Mouse (Mus musculus): Measurements from ENCODE around the gene Tspyl3.

DNA sequence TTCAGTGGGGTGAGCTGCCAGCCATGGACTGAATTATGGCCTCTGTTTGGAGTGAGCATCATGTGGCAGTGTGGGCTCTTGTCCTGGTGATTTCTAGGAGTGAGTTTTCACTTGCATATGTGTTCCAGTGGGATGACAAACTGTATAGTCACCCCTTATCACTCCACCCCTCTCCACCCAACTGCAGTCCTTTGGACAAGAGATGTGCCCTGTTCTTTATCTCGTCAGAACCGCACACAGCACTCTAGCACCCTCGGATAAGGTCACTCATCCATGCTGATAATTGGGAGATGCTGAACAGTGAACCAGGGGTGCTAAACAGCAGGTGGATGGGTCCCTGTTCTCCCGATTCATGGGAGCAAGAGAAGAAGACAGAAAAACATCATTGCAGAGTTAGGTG is 3.6 kb downstream of the Tspyl3 start:
- TF ChIP-seq CTCF (IDR thresholded peaks at IDR 0.05; ENCODE audit: low read depth, low read length) (no peak), POLR2AphosphoS5 (IDR thresholded peaks at IDR 0.05; ENCODE audit: insufficient replicate concordance, low read depth, low read length) (no peak)
